Mouse (Mus musculus) brain, embryonic 14.5 days (tissue): ENCODE measurements at regions not wholly inside any gene's neighbourhood (a gene's known extent, or its start where the extent isn't known, plus 50 kb on each side); places are given as distances from the start of the nearest gene placed in this dataset.

Experiments used
- CTCF ChIP-seq: fragments of 200-500 bp; IDR thresholded peaks from 2 replicates; pipeline ENCODE4 v1.5.1; 2012; ENCODE audit warnings: inconsistent platforms, mild to moderate bottlenecking, moderate library complexity, borderline replicate concordance; ENCODE audit not compliant: insufficient read depth, insufficient read length; ENCODE audit errors: extremely low read depth
- POLR2A ChIP-seq: fragments of 200-500 bp; IDR thresholded peaks from 2 replicates; pipeline ENCODE4 v1.6.1; 2012; ENCODE audit warnings: mild to moderate bottlenecking, inconsistent platforms, borderline replicate concordance; ENCODE audit not compliant: poor library complexity, insufficient read depth, insufficient read length, severe bottlenecking; ENCODE audit errors: extremely low read depth

- TF ChIP-seq CTCF (no peak), POLR2A (no peak)
These were observed 84.8 kb upstream of the Trabd2b start for GRCm38 (mm10) chr4:114321516-114322339.
